Mouse (Mus musculus) heart, postnatal 0 days (tissue): ENCODE measurements around the gene Arhgef28. TPM values are rescaled to one million over a fixed set of nuclear protein-coding genes. Genes with fewer than 3 reads are reported as not detected.

Source experiments
- ATAC-seq: fragments of 200-750 bp; cut with Nextera tagmentation; 2 replicates; pipeline ENCODE4 v1.8.0; 2017; ENCODE audit warnings: low read depth, moderate number of reproducible peaks, moderate library complexity; ENCODE audit not compliant: insufficient read depth
- DNase-seq: peaks from one replicate; pipeline ENCODE4 v3.0.0-alpha.2; 2016; ENCODE audit warnings: low spot score
- H3K27ac ChIP-seq: fragments of 300-500 bp; sonication (generic); 2 replicates; pipeline ENCODE4 v1.5.1; 2014; ENCODE audit warnings: low read depth, mild to moderate bottlenecking
- H3K27me3 ChIP-seq: fragments of 300-500 bp; sonication (generic); 2 replicates; pipeline ENCODE4 v1.6.1; 2014; ENCODE audit warnings: low read length, mixed read lengths; ENCODE audit not compliant: control insufficient read depth, insufficient read depth
- H3K36me3 ChIP-seq: fragments of 300-500 bp; sonication (generic); replicated peaks from 2 replicates; pipeline ENCODE4 v1.6.1; 2014; ENCODE audit warnings: low read length, mixed read lengths; ENCODE audit not compliant: control insufficient read depth, insufficient read depth
- H3K4me1 ChIP-seq: fragments of 300-500 bp; sonication (generic); 2 replicates; pipeline ENCODE4 v1.6.1; 2014; ENCODE audit warnings: antibody characterized with exemption; ENCODE audit not compliant: control insufficient read depth, insufficient read depth
- H3K4me2 ChIP-seq: fragments of 300-500 bp; sonication (generic); 2 replicates; pipeline ENCODE4 v1.6.1; 2014; ENCODE audit warnings: low read depth, mild to moderate bottlenecking, low read length, moderate library complexity
- H3K4me3 ChIP-seq: fragments of 300-500 bp; sonication (generic); 2 replicates; pipeline ENCODE4 v1.5.1; 2014; ENCODE audit warnings: low read depth, low read length
- H3K9ac ChIP-seq: fragments of 300-500 bp; sonication (generic); replicated peaks from 2 replicates; pipeline ENCODE4 v1.6.1; 2014; ENCODE audit warnings: low read depth, low read length, mixed read lengths
- H3K9me3 ChIP-seq: fragments of 300-500 bp; sonication (generic); replicated peaks from 2 replicates; pipeline ENCODE4 v1.6.1; 2016; ENCODE audit warnings: low read length; ENCODE audit not compliant: control insufficient read depth
- CTCF ChIP-seq: IDR thresholded peaks from 2 replicates; pipeline ENCODE4 v1.5.1; 2016; ENCODE audit warnings: antibody characterized with exemption, control low read depth, low read depth
- EP300 ChIP-seq: IDR thresholded peaks from 2 replicates; pipeline ENCODE4 v1.6.1; 2016; ENCODE audit warnings: antibody characterized with exemption, low read depth
- WGBS: fragments of 180-500 bp; shearing (Covaris S2); extraction: QIAGEN DNeasy Blood & Tissue Kit; methylation state at CpG from one replicate; pipeline ENCODE4 v1.1.7; 2014; 5-methylcytosine and 5-hydroxymethylcytosine counted together
- polyA plus RNA-seq: library from polyadenylated mRNA; unstranded; fragments of >200 nt; fragmentation: Nextera tagmentation; extraction: Ambion mirVana; gene quantifications from 2 replicates; pipeline ENCODE4 v1.2.1, GENCODE M21; 2015
- total RNA-seq: library from RNA; depleted of rRNA; stranded (reverse); fragments of >200 nt; gene quantifications from 2 replicates; pipeline ENCODE4 v1.2.3, GENCODE M21; 2014; ENCODE audit warnings: low replicate concordance

The Arhgef28 gene
- total and polyA plus RNA-seq, 2 experiments from 2014 or later, result 6.9 to 10.5 TPM

DNA sequence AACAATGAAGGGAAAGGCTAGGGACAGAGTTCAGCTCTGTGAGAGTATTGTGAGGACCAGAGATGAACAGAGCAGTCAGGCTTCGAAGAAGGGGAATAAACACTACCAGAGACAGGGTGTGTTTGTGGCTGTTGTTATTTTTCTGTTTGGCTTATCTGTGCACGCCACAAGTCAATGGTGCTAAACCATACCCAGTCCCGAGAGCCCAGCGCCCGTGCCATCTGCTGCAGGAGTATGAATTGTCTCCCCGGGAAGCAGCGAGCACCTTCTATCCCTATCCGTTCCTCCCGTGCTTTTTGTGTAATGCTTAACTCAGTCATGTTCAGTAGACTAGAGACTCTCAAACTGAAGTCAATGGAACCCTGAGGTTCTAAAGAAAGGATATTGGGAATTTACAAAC is 112.8 kb downstream of the Arhgef28 start:
- H3K27ac ChIP-seq, result no peak overlapping the region; the same call in 1 of the 2 replicates
- H3K36me3 ChIP-seq, result no peaks in the 10 kb centered on the region
- H3K4me3 ChIP-seq, result no peak overlapping the region
- H3K27me3 ChIP-seq, result no peaks in the 10 kb centered on the region
- 59% methylated on average over 9 of the region's 9 CpGs for WGBS
- H3K9me3 ChIP-seq, result no peaks in the 10 kb centered on the region
- TF ChIP-seq CTCF (no peak), EP300 (no peak)
- no peak for ATAC-seq
- no peaks in the 10 kb centered on the region for H3K4me1 ChIP-seq
- no peak overlapping the region for H3K4me2 ChIP-seq
- no peak overlapping the region for H3K9ac ChIP-seq
- no peak for DNase-seq

DNA sequence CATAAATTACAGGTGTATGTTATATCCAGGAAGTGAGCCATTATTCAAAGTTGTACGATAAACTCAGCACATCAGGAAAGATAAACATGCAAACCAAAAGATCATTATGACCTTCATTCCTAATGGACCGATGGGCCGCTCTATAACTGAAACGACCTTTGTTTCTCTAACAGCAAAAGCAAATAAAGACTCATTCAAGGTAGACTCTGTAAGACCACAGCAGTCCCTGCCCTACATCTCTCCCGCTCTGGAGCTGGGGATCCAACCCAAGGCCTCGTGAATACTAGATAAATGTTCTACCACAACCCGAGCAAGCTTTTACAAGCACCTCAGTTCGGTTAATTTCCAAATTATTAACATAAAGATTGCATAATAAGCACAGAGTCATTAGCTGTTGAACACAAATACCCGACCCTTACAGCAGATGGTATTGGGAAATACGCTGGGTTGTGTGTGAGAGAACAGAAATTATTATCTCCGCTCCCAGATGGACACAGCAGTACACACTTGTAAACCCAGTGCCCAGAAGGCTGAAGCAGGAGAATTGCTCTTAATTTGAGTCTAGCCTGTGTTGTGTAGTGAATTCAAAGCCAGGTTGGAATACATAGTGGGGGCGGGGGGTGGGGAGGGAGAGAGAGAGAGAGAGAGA is 113.8 kb downstream of the Arhgef28 start:
- ATAC-seq (no peak), DNase-seq (no peak)
- H3K27ac ChIP-seq, result no peak overlapping the region
- no peaks in the 10 kb centered on the region for H3K27me3 ChIP-seq
- no peak overlapping the region for H3K9ac ChIP-seq
- H3K4me3 ChIP-seq, result no peak overlapping the region
- H3K36me3 ChIP-seq, result no peaks in the 10 kb centered on the region
- 90% methylated on average over 12 of the region's 12 CpGs for WGBS
- H3K4me1 ChIP-seq, result no peaks in the 10 kb centered on the region
- H3K4me2 ChIP-seq, result no peak overlapping the region
- H3K9me3 ChIP-seq, result no peaks in the 10 kb centered on the region
- no peak for TF ChIP-seq EP300
- no peak for TF ChIP-seq CTCF

DNA sequence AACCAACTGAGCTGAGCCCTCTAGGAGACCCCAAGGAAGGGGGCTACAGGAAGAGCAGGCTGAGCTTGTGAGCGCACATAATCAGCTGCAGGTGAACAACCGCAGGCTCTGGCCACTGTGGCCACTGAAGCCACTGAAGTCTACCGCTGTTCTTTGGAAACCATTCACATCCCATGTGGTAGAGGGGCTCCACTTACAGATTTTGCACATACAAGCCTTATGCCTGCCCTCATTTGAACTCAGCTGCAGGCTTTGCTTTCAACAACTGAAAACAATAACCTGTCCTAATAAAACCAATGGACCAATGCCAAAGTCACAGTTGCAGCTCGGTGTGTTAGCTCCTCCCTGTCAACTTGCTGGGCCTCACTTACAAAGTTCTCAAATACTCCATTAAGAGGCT is 126.6 kb downstream of the Arhgef28 start:
- no peak for ATAC-seq
- Histone ChIP-seq H3K4me2 (no peak overlapping the region), H3K4me3 (no peak overlapping the region), H3K4me1 (peaks cover 5% of the 10 kb centered on the region; the same call in 1 of the 2 replicates), H3K9me3 (no peaks in the 10 kb centered on the region), H3K9ac (no peak overlapping the region), H3K36me3 (0 out of 2 replicates have a peak, but pooled peaks cover 2% of the 10 kb centered on the region), H3K27ac (peak overlapping the region; percentile 20; the same call in 1 of the 2 replicates), H3K27me3 (no peaks in the 10 kb centered on the region)
- no peak for TF ChIP-seq CTCF
- DNase-seq, result no peak
- WGBS, result 68% methylated on average over 4 of the region's 4 CpGs

DNA sequence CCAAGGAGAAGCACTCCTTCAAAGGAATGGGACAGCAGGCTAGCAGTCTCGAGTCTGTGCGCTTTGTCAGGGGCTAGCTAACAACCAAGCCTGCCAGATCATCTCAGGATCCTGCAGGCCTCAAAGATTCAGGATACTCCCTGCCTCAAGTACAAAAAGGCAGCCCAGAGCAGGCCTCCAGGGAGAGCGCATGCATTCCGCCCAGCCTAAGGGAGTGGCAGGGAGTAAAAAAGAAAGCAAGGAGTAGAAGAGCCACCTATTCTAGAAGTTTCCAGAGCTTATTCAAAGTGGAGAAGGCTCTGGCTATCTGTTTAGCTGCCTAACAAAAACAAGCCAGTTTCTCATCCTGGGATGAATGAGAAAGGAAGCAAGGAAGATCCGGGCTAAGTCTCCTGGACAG is 128.0 kb downstream of the Arhgef28 start:
- Histone ChIP-seq H3K9ac (no peak overlapping the region), H3K27ac (peak overlapping the region; percentile 54), H3K9me3 (no peaks in the 10 kb centered on the region), H3K4me2 (no peak overlapping the region), H3K36me3 (0 out of 2 replicates have a peak, but pooled peaks cover 5% of the 10 kb centered on the region), H3K4me3 (no peak overlapping the region), H3K27me3 (no peaks in the 10 kb centered on the region), H3K4me1 (peaks cover 5% of the 10 kb centered on the region; the same call in 1 of the 2 replicates)
- ATAC-seq (no peak), DNase-seq (no peak)
- TF ChIP-seq EP300 (no peak), CTCF (no peak)
- WGBS, result 73% methylated on average over 5 of the region's 5 CpGs

DNA sequence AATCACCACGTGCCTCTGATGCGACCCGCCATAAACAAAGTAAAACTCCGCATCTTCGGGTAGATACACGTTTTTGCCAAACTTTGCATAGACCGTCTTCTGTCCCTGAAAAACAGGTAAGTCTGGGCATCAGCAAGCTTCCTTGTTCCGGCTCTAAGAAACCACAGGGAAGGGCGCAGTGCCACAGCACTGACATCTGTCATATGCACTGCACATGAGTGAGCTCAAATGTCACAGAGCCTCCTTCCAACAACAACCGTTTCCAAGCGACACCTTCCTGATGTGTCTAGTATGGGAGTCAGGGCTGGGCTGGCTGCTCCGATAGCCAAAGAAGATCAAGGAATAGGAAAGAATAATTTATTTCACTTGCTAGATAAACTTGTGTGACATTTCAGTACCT is 129.0 kb downstream of the Arhgef28 start:
- no peak overlapping the region for H3K9ac ChIP-seq
- H3K36me3 ChIP-seq, result 0 out of 2 replicates have a peak, but pooled peaks cover 5% of the 10 kb centered on the region
- H3K27ac ChIP-seq, result no peak overlapping the region
- no peak overlapping the region for H3K4me2 ChIP-seq
- TF ChIP-seq CTCF, result no peak
- TF ChIP-seq EP300, result no peak
- 83% methylated on average over 12 of the region's 12 CpGs for WGBS
- peaks cover 5% of the 10 kb centered on the region; the same call in 1 of the 2 replicates for H3K4me1 ChIP-seq
- H3K4me3 ChIP-seq, result no peak overlapping the region
- H3K9me3 ChIP-seq, result no peaks in the 10 kb centered on the region
- H3K27me3 ChIP-seq, result no peaks in the 10 kb centered on the region
- DNase-seq (no peak), ATAC-seq (no peak)

DNA sequence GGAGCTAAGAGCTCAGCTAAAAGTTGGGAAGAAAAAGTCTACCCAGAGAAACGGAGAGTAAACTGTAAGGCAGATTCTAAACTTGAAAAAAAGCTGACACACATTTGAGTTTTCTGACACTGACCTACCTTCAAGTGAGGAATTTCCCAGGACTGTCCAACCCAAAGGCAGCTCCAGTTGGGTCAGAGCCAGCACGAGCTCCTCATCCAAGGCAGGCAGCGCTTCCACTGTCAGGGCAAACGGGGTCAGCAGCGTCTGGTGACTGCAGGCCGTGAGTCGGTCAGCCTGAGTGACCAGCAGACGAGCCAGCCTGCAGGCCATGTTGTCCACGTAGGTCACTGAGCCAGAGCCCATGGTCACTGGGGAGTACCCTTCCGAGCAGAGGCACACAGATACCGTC is 131.4 kb downstream of the Arhgef28 start:
- WGBS, result 64% methylated on average over 11 of the region's 11 CpGs
- Histone ChIP-seq H3K9ac (no peak overlapping the region), H3K36me3 (0 out of 2 replicates have a peak, but pooled peaks cover 5% of the 10 kb centered on the region), H3K27me3 (no peaks in the 10 kb centered on the region), H3K27ac (no peak overlapping the region), H3K9me3 (no peaks in the 10 kb centered on the region), H3K4me2 (no peak overlapping the region), H3K4me3 (no peak overlapping the region), H3K4me1 (peaks cover 5% of the 10 kb centered on the region; the same call in 1 of the 2 replicates)
- TF ChIP-seq EP300 (no peak), CTCF (no peak)
- DNase-seq (no peak), ATAC-seq (no peak)
